Mouse (Mus musculus) cortical plate, adult 2 months (tissue): Measurements from ENCODE around the gene Tmpo. TPM values are rescaled to one million over a fixed set of nuclear protein-coding genes. Genes with fewer than 3 reads are reported as not detected.
A peak's percentile ranks its signal among the peaks of the same experiment; 100 is the strongest.

Experiments
- H3K27ac ChIP-seq: fragments of 200-500 bp; 2 replicates; pipeline ENCODE4 v1.5.1; 2012; ENCODE audit warnings: low read length, control low read depth, inconsistent platforms; ENCODE audit not compliant: insufficient read depth
- H3K4me1 ChIP-seq: fragments of 200-500 bp; 2 replicates; pipeline ENCODE4 v1.6.1; 2011; ENCODE audit warnings: low read length; ENCODE audit not compliant: control insufficient read depth, insufficient read depth
- H3K4me3 ChIP-seq: fragments of 200-500 bp; 2 replicates; pipeline ENCODE4 v1.5.1; 2011; ENCODE audit warnings: mild to moderate bottlenecking, low read length, control low read depth; ENCODE audit not compliant: insufficient read depth
- CTCF ChIP-seq: fragments of 200-500 bp; IDR thresholded peaks from 2 replicates; pipeline ENCODE4 v1.5.1; 2011; ENCODE audit warnings: mild to moderate bottlenecking, control low read depth, low read length; ENCODE audit not compliant: insufficient read depth; ENCODE audit errors: extremely low read depth
- POLR2A ChIP-seq: fragments of 200-500 bp; IDR thresholded peaks from 2 replicates; pipeline ENCODE4 v1.6.1; 2011; ENCODE audit warnings: mild to moderate bottlenecking, low read length, control low read depth; ENCODE audit not compliant: insufficient read depth; ENCODE audit errors: extremely low read depth
- polyA plus RNA-seq: library from polyadenylated mRNA; depleted of rRNA; stranded (reverse); fragments of >200 nt; gene quantifications from 2 replicates; pipeline ENCODE4 v1.2.3, GENCODE M21; 2012

Tmpo gene
- polyA plus RNA-seq, 1 experiment: 32.5 TPM

DNA sequence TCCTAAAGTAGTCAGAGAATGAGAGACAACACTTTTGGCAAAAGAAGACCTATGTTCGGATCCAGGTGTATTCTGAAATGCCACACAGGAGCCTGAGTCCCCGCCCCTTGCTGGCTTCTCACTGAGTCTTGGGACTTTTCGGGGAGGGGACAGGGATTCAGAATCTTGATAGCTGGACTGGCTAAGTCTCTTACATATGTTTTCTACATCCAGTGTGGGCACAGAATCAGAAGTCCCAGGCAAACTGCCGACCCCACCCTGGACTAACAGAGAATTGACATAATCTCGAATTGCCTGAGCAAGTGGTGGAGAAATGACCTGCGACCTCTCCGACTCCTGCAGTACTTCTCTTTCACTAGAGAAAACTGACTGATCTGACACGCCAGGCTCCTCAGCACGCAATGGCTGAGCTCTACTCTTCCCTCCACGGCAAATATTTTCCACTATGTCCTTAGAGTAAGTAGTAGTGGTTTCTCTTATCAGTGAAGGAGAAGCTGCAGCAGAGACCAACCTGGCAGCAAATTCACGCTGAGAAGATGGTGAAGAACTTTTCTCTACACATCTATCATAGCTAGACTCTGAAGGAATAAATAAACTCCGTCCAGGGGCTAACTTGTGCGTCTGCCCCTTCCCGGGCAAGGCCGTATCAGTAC lies 18.5 kb downstream of the Tmpo start:
- no peak overlapping the region for H3K4me3 ChIP-seq
- TF ChIP-seq POLR2A (no peak), CTCF (no peak)
- H3K4me1 ChIP-seq: no peaks in the 10 kb centered on the region; the same call in 1 of the 2 replicates
- H3K27ac ChIP-seq: no peak overlapping the region

DNA sequence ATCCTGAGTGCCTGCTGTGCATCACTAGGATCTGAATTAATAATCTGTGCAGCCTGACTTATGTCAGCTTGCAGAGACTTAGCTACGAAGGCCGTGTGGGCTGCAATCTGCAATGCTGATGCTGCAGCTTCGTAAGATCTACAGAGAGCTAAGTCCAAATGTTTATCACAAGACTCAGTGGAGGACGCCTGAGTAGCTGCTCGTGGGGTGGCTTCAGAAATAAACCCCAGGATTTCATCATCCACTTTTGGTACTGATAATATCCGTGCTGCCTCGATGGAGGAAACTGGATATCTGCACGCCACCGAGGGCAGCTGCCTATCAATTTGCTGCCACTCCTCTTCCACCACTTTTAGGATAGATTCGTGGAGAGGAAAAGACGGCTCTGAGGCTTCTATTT lies 19.0 kb downstream of the Tmpo start:
- no peak overlapping the region for H3K4me3 ChIP-seq
- H3K4me1 ChIP-seq: no peaks in the 10 kb centered on the region
- no peak overlapping the region for H3K27ac ChIP-seq
- TF ChIP-seq CTCF: no peak
- TF ChIP-seq POLR2A: no peak

DNA sequence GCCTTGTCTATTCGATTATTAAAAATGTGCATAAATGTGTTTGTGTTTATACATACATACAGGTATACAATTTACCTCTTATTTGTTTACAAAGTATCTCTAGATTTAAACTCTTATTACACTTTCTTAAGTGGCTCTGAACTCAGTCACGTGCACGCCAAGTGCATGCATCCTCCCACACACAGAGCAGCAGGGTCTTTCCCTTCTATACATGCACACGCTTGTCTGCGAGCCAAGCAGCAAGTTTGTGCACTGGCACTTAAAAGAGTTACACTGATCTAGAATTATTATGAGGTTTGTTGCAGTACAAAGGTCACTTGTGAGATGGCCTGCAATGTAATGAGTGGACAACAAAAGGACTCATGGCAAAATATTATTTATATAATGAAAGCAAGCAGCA lies 20.1 kb downstream of the Tmpo start:
- TF ChIP-seq POLR2A (no peak), CTCF (no peak)

DNA sequence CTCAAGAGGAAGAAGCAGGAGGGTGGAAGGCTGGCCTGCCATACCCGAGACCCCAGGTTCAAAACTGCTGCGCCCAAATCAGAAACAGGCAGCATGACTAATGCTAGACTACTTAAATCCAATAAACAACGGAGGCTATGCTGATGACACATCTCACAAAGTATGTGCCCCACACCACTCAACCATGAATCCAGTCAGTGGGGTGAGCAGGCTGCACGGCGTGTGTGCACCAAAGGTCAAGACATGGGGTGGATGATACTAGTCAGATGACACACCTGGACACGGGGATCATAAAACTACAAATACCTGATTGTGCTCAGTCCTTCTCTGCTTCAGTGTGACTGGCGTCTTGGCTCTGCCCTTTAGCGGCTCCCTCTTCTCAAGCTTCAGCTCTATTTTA lies 22.7 kb downstream of the Tmpo start:
- Histone ChIP-seq H3K4me1 (no peaks in the 10 kb centered on the region), H3K4me3 (no peak overlapping the region), H3K27ac (no peak overlapping the region)
- TF ChIP-seq CTCF (no peak), POLR2A (no peak)

More for the DNA sequence above, 20.1 kb downstream of the Tmpo start:
- Histone ChIP-seq H3K4me1 (no peaks in the 10 kb centered on the region), H3K4me3 (no peak overlapping the region), H3K27ac (no peak overlapping the region)

DNA sequence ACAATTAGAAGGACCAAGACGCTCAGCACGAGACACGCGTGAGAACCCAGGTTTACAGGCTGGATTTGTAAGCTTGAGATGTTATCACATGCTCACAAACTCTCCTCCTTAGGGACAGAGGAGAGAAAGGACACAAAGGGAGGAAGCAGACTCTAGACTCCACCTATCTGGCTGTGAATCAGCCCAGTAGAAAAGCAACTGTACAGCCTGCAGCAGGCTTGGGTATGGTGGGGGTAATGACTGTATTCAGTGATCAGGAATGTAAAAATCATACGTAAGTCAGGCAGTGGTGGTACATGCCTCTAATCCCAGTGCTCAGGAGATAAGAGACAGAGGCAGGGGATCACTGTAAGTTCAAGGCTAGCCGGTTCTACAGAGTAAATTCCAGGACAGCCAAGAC lies 24.8 kb downstream of the Tmpo start:
- no peak for TF ChIP-seq CTCF
- no peak for TF ChIP-seq POLR2A
- H3K4me1 ChIP-seq: no peaks in the 10 kb centered on the region
- no peak overlapping the region for H3K4me3 ChIP-seq
- no peak overlapping the region for H3K27ac ChIP-seq

DNA sequence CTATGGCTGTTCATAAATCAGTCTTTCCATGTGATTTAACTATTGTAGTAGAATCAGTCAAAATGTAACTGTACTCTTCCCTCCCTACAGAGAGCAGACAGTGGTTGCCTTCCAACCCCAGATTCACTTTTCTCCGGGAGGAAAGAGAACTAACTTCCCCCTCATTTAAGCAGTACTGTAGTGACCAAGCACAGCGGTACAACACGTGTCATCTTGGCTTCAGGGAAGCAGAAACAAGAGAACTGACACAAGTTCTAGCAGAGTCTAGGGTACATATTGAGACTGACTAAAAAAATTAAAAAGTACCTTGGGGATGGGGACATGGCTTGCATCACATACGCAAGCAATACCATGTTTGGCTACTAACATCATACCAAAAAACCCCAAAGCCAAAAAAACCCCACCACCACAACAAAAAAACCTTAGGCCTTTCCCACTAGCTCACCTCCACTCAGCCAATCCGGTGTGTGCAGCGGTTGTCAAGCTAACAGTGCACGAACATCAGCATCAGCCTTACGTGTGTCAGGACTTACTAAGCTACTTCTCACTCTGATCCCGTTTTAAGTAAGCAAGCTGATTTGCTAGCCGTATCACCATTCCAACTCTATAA lies 27.1 kb downstream of the Tmpo start:
- Histone ChIP-seq H3K4me3 (no peak overlapping the region), H3K4me1 (no peaks in the 10 kb centered on the region), H3K27ac (no peak overlapping the region)
- TF ChIP-seq POLR2A (no peak), CTCF (no peak)

- Histone ChIP-seq H3K4me3 (no peak overlapping the region), H3K27ac (no peak overlapping the region), H3K4me1 (no peaks in the 10 kb centered on the region)
- no peak for TF ChIP-seq CTCF
- TF ChIP-seq POLR2A: no peak
Observed at GRCm38 (mm10) chr10:91145413-91145812, 35.7 kb downstream of the Tmpo start.

DNA sequence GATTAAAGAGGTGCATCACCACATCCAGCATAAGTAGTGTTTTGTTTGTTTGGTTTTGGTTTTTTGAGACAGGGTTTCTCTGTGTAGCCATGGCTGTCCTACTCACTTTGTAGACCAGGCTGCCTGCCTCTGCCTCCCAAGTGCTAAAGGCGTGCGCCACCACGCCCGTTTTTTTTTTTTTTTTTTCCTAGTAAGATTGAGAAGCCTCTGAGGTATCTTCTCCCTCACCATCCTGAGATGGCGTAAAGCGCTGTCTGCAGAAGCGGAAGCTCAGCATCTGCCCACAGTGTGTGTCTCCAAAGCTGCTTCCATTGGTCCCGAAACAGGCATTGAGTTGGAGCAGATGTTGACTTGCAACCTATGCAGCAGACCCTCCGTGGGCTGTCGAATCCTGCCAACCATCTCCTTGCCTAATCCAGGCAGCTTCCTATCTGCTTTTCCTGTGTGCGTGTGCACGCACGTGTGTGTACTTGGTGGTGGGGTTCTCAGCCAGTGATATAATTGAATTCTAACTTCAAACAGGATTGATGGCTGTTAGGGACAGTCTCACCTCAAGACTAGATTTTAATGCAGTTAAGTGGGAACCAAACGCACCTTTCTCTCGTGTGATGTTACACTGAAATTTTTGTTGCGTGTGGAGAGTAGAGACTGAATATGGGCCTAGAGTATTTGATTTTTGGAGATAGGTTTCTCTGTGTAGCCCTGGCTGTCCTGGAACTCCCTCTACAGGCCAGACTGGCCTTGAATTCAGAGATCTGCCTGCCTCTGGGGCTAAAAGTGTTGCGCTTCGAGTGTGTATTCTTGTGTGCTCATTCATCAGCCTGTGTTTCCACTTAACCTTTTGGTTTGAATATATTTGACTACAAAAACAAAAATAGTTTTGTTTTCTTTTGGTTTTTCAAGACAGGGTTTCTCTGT lies 37.5 kb downstream of the Tmpo start:
- TF ChIP-seq POLR2A (no peak), CTCF (no peak)
- H3K4me3 ChIP-seq: no peak overlapping the region
- no peaks in the 10 kb centered on the region for H3K4me1 ChIP-seq
- no peak overlapping the region for H3K27ac ChIP-seq

- TF ChIP-seq POLR2A (no peak), CTCF (no peak)
- Histone ChIP-seq H3K4me3 (no peak overlapping the region), H3K4me1 (no peaks in the 10 kb centered on the region), H3K27ac (no peak overlapping the region)
Observed at GRCm38 (mm10) chr10:91142654-91143191, 38.4 kb downstream of the Tmpo start.

GRCm38 (mm10) chr10:91141564-91141963 lies 39.6 kb downstream of the Tmpo start:
- H3K4me3 ChIP-seq: no peak overlapping the region
- 0 out of 2 replicates have a peak, but pooled peaks have one; percentile 3 for TF ChIP-seq CTCF
- TF ChIP-seq POLR2A: no peak
- H3K4me1 ChIP-seq: no peaks in the 10 kb centered on the region
- no peak overlapping the region for H3K27ac ChIP-seq
